Mouse (Mus musculus) frontal cortex, postnatal 14 days (tissue): ENCODE results near the gene Mob3a.

Experiments used
- DNase-seq, 2 experiments: peaks; one replicate each; pipeline ENCODE4 v3.0.0; 2022; ENCODE audit warnings: low spot score in 2 of 2

Mob3a gene

GRCm38 (mm10) chr10:80677942-80678436 lies 23.8 kb downstream of the Mob3a start, which contains the start of gene Mknk2:
TSS of gene Mknk2 (minus strand) at chr10:80678112.
- DNase-seq: peak; percentile 70 to 83

- DNase-seq: no peak
Observed at GRCm38 (mm10) chr10:80677128-80677875, 24.5 kb downstream of the Mob3a start.

GRCm38 (mm10) chr10:80676198-80676928 lies 25.4 kb downstream of the Mob3a start:
- peak; percentile 98 to 99 for DNase-seq

GRCm38 (mm10) chr10:80675405-80676197 lies 26.2 kb downstream of the Mob3a start:
- DNase-seq: peak in 1 of 2 experiments; percentile 38

GRCm38 (mm10) chr10:80674851-80675404 lies 26.8 kb downstream of the Mob3a start:
- no peak for DNase-seq

- DNase-seq: no peak
Observed at GRCm38 (mm10) chr10:80674161-80674711, 27.5 kb downstream of the Mob3a start.

- DNase-seq: no peak
Observed at GRCm38 (mm10) chr10:80673690-80674089, 28.1 kb downstream of the Mob3a start.

- DNase-seq: no peak
Observed at GRCm38 (mm10) chr10:80671936-80672690, 29.7 kb downstream of the Mob3a start.

- no peak for DNase-seq
Observed at GRCm38 (mm10) chr10:80671251-80671650, 30.5 kb downstream of the Mob3a start.

GRCm38 (mm10) chr10:80670531-80670930 lies 31.2 kb downstream of the Mob3a start:
- no peak for DNase-seq

- no peak for DNase-seq
Observed at GRCm38 (mm10) chr10:80669737-80670485, 31.9 kb downstream of the Mob3a start.

- DNase-seq: no peak
Observed at GRCm38 (mm10) chr10:80669018-80669417, 32.8 kb downstream of the Mob3a start.

GRCm38 (mm10) chr10:80668614-80669013 lies 33.2 kb downstream of the Mob3a start:
- no peak for DNase-seq

GRCm38 (mm10) chr10:80666837-80667412 lies 34.9 kb downstream of the Mob3a start:
- no peak for DNase-seq

- no peak for DNase-seq
Observed at GRCm38 (mm10) chr10:80665981-80666733, 35.6 kb downstream of the Mob3a start.

- DNase-seq: no peak
Observed at GRCm38 (mm10) chr10:80665459-80665858, 36.3 kb downstream of the Mob3a start.

- DNase-seq: no peak
Observed at GRCm38 (mm10) chr10:80665016-80665380, 36.8 kb downstream of the Mob3a start.

GRCm38 (mm10) chr10:80664197-80665015 lies 37.4 kb downstream of the Mob3a start:
- DNase-seq: no peak
